Mouse (Mus musculus) CD8-positive naive resting alpha-beta T cell, adult 57 days (primary cell): ENCODE data around the gene Peak1. TPM values are rescaled to one million over a fixed set of nuclear protein-coding genes. Genes with fewer than 3 reads are reported as not detected.

Source experiments
- total RNA-seq: library from RNA; stranded (reverse); gene quantifications from one replicate; pipeline ENCODE4 v1.2.4, GENCODE M21; 2023

Peak1 gene
- 38.2 TPM for total RNA-seq

GRCm38 (mm10) chr9:56417948-56418737 is at the start of gene Peak1, which contains the start of gene Hmg20a:
TSS of gene Peak1 (minus strand) at chr9:56418067.
TSS of gene Hmg20a (plus strand) at chr9:56418609.

GRCm38 (mm10) chr9:56165377-56165776 is 252.5 kb downstream of the Peak1 start, which contains the start of gene Tspan3:
TSS of gene Tspan3 (minus strand) at chr9:56165477.

Other genes starting within 250 kb of the Peak1 start
- gene Hmg20a, start 542 bp upstream of the Peak1 start, total RNA-seq, result 66.0 TPM